In genomic region chr11:83448927-83449236, GRCm38 (mm10) we compare ENCODE assay signal across 9 mouse cellular contexts. TPM values are rescaled to one million over a fixed set of nuclear protein-coding genes. Genes with fewer than 3 reads are reported as not detected.
DNase-seq lines count a peak whose midpoint lies in the region; ATAC-seq and TF ChIP-seq lines count a peak whose summit lies in the region.
"Had no signal": no experiment of that assay in that cellular context is flagged by ENCODE, and none has a peak within 500 bp of the region (broad histone marks: within the 10 kb centered on the region; RNA-seq: fewer than 3 reads in every experiment).

No protein-coding gene starts in this region.

- no peak for DNase-seq in embryonic facial prominence, embryonic 10.5 days (ENCODE audit: low spot score)
- DNase-seq in heart, postnatal 14 days, result peak; percentile 60 to 62
- no peak for DNase-seq in cerebellum, postnatal 36 days
- no peak for DNase-seq in thymus, adult 18-20 months
- DNase-seq in urinary bladder, postnatal 10 days (ENCODE audit: low spot score), result no peak

- no peak overlapping the region for H3K9ac ChIP-seq in intestine, embryonic 16.5 days (ENCODE audit: low read depth, low read length)
- H3K9ac ChIP-seq in intestine, postnatal 0 days (ENCODE audit: low read depth, low read length), result no peak overlapping the region
- H3K9ac ChIP-seq in lung, embryonic 15.5 days, result no peak overlapping the region

- no peaks in the 10 kb centered on the region for H3K36me3 ChIP-seq in intestine, embryonic 16.5 days (ENCODE audit: control insufficient read depth, insufficient read depth, low read length)
- H3K36me3 ChIP-seq in intestine, postnatal 0 days (ENCODE audit: control insufficient read depth, insufficient read depth), result no peaks in the 10 kb centered on the region
- H3K36me3 ChIP-seq in embryonic facial prominence, embryonic 10.5 days (replicated peaks), result no peaks in the 10 kb centered on the region
- H3K36me3 ChIP-seq in lung, embryonic 15.5 days, result no peaks in the 10 kb centered on the region

- H3K27me3 ChIP-seq in intestine, embryonic 16.5 days (replicated peaks; ENCODE audit: control insufficient read depth, insufficient read depth, low read length), result peaks cover 9% of the 10 kb centered on the region
- H3K27me3 ChIP-seq in intestine, postnatal 0 days (replicated peaks; ENCODE audit: control insufficient read depth, insufficient read depth, low read length), result peaks cover 10% of the 10 kb centered on the region
- H3K27me3 ChIP-seq in embryonic facial prominence, embryonic 10.5 days (replicated peaks; ENCODE audit: low read depth, poor library complexity, severe bottlenecking), result peaks cover 41% of the 10 kb centered on the region
- H3K27me3 ChIP-seq in lung, embryonic 15.5 days, result peaks cover 24% of the 10 kb centered on the region

- no peak overlapping the region for H3K4me3 ChIP-seq in intestine, embryonic 16.5 days (ENCODE audit: low read length)
- H3K4me3 ChIP-seq in intestine, postnatal 0 days (ENCODE audit: low read depth, low read length), result no peak overlapping the region
- H3K4me3 ChIP-seq in embryonic facial prominence, embryonic 10.5 days, result no peak overlapping the region
- no peak overlapping the region for H3K4me3 ChIP-seq in lung, embryonic 15.5 days

- peak overlapping the region; percentile 31; the same call in 1 of the 2 replicates for H3K27ac ChIP-seq in intestine, embryonic 16.5 days (ENCODE audit: low read length)
- H3K27ac ChIP-seq in intestine, postnatal 0 days (ENCODE audit: low read depth, low read length), result no peak overlapping the region
- H3K27ac ChIP-seq in embryonic facial prominence, embryonic 10.5 days (replicated peaks), result peak overlapping the region; percentile 78
- peak overlapping the region; percentile 38; the same call in 1 of the 2 replicates for H3K27ac ChIP-seq in lung, embryonic 15.5 days

- no peak overlapping the region for H3K4me2 ChIP-seq in intestine, embryonic 16.5 days (ENCODE audit: low read depth, low read length)
- H3K4me2 ChIP-seq in intestine, postnatal 0 days (replicated peaks; ENCODE audit: low read depth), result no peak overlapping the region
- no peak overlapping the region for H3K4me2 ChIP-seq in lung, embryonic 15.5 days

- no peak for ATAC-seq in intestine, embryonic 16.5 days
- ATAC-seq in intestine, postnatal 0 days, result no peak
- peak; percentile 31; the same call in 1 of the 2 replicates for ATAC-seq in lung, embryonic 15.5 days (ENCODE audit: borderline replicate concordance, extremely low read depth, low FRiP score, low TSS enrichment)

- H3K4me1 ChIP-seq in intestine, embryonic 16.5 days (ENCODE audit: control insufficient read depth, insufficient read depth, low read length), result peaks cover 28% of the 10 kb centered on the region
- no peaks in the 10 kb centered on the region for H3K4me1 ChIP-seq in intestine, postnatal 0 days (replicated peaks; ENCODE audit: control insufficient read depth, insufficient read depth, low read length)
- peaks cover 48% of the 10 kb centered on the region for H3K4me1 ChIP-seq in embryonic facial prominence, embryonic 10.5 days
- peaks cover 37% of the 10 kb centered on the region for H3K4me1 ChIP-seq in lung, embryonic 15.5 days

- intact Hi-C loops in heart, postnatal 14 days (cut with DNase I), result no loop called here

- no peaks in the 10 kb centered on the region for H3K9me3 ChIP-seq in intestine, embryonic 16.5 days (ENCODE audit: control insufficient read depth, low read length)
- no peaks in the 10 kb centered on the region for H3K9me3 ChIP-seq in intestine, postnatal 0 days (ENCODE audit: control insufficient read depth)
- H3K9me3 ChIP-seq in embryonic facial prominence, embryonic 10.5 days, result no peaks in the 10 kb centered on the region
- H3K9me3 ChIP-seq in lung, embryonic 15.5 days, result no peaks in the 10 kb centered on the region

- no peak for TF ChIP-seq CTCF in intestine, postnatal 0 days (IDR thresholded peaks at IDR 0.05; ENCODE audit: low read depth)

RNA-seq across cellular contexts. Expression of gene 1700020L24Rik, which starts 11.4 kb away (rescaled TPM):
- 0.97 and 1.5 TPM in 2 replicates for polyA plus RNA-seq in intestine, embryonic 16.5 days (2015; fragmentation: Nextera tagmentation; extraction: Ambion mirVana)
- polyA plus RNA-seq in intestine, postnatal 0 days (2015; fragmentation: Nextera tagmentation; extraction: Ambion mirVana), result 0.76 and 1.5 TPM in 2 replicates
- polyA plus RNA-seq in embryonic facial prominence, embryonic 10.5 days (2016; fragmentation: Nextera tagmentation; extraction: Ambion mirVana), result 0.68 TPM in 1 of 2 replicates, not detected in the other
- not detected for total RNA-seq in heart, postnatal 14 days (2021)
- polyA plus RNA-seq in lung, embryonic 15.5 days (2015; fragmentation: Nextera tagmentation; extraction: Ambion mirVana), result 0.18 and 0.29 TPM in 2 replicates

RNA-seq across cellular contexts. Expression of gene Mmp28, which starts 14.0 kb away (rescaled TPM):
- polyA plus RNA-seq in intestine, embryonic 16.5 days (2015; fragmentation: Nextera tagmentation; extraction: Ambion mirVana), result 1.3 and 2.0 TPM in 2 replicates
- polyA plus RNA-seq in intestine, postnatal 0 days (2015; fragmentation: Nextera tagmentation; extraction: Ambion mirVana), result 1.6 and 2.1 TPM in 2 replicates
- polyA plus RNA-seq in embryonic facial prominence, embryonic 10.5 days (2016; fragmentation: Nextera tagmentation; extraction: Ambion mirVana), result 1.3 and 1.5 TPM in 2 replicates
- total RNA-seq in heart, postnatal 14 days (2021), result 1 to 10 TPM; 7.6 to 9.6 TPM
- 2.5 and 2.7 TPM in 2 replicates for polyA plus RNA-seq in lung, embryonic 15.5 days (2015; fragmentation: Nextera tagmentation; extraction: Ambion mirVana)

RNA-seq across cellular contexts. Expression of gene Gas2l2, which starts 19.6 kb away (rescaled TPM):
- 0.06 and 0.13 TPM in 2 replicates for polyA plus RNA-seq in intestine, embryonic 16.5 days (2015; fragmentation: Nextera tagmentation; extraction: Ambion mirVana)
- polyA plus RNA-seq in intestine, postnatal 0 days (2015; fragmentation: Nextera tagmentation; extraction: Ambion mirVana), result 0.51 and 0.65 TPM in 2 replicates
- polyA plus RNA-seq in embryonic facial prominence, embryonic 10.5 days (2016; fragmentation: Nextera tagmentation; extraction: Ambion mirVana), result not detected in 2 replicates
- under 1 TPM in 1 of 2 experiments, not detected in 1; 0.24 TPM for total RNA-seq in heart, postnatal 14 days (2021)
- 0.32 and 0.35 TPM in 2 replicates for polyA plus RNA-seq in lung, embryonic 15.5 days (2015; fragmentation: Nextera tagmentation; extraction: Ambion mirVana)
- polyA plus RNA-seq: spleen, adult 2 months had no signal

RNA-seq across cellular contexts. Expression of gene Taf15, which starts 24.0 kb away (rescaled TPM):
- 8.3 and 10.0 TPM in 2 replicates for polyA plus RNA-seq in intestine, embryonic 16.5 days (2015; fragmentation: Nextera tagmentation; extraction: Ambion mirVana)
- 5.4 and 7.3 TPM in 2 replicates for polyA plus RNA-seq in intestine, postnatal 0 days (2015; fragmentation: Nextera tagmentation; extraction: Ambion mirVana)
- polyA plus RNA-seq in embryonic facial prominence, embryonic 10.5 days (2016; fragmentation: Nextera tagmentation; extraction: Ambion mirVana), result 12.4 and 12.7 TPM in 2 replicates
- 10 to 100 TPM; 37.8 to 38.5 TPM for total RNA-seq in heart, postnatal 14 days (2021)
- 11.0 and 11.3 TPM in 2 replicates for polyA plus RNA-seq in lung, embryonic 15.5 days (2015; fragmentation: Nextera tagmentation; extraction: Ambion mirVana)

RNA-seq across cellular contexts. Expression of gene Rasl10b, which starts 39.9 kb away (rescaled TPM):
- polyA plus RNA-seq in intestine, embryonic 16.5 days (2015; fragmentation: Nextera tagmentation; extraction: Ambion mirVana), result 0.39 and 0.50 TPM in 2 replicates
- 0.82 and 0.94 TPM in 2 replicates for polyA plus RNA-seq in intestine, postnatal 0 days (2015; fragmentation: Nextera tagmentation; extraction: Ambion mirVana)
- 2.6 and 3.1 TPM in 2 replicates for polyA plus RNA-seq in embryonic facial prominence, embryonic 10.5 days (2016; fragmentation: Nextera tagmentation; extraction: Ambion mirVana)
- 10 to 100 TPM; 30.4 to 31.9 TPM for total RNA-seq in heart, postnatal 14 days (2021)
- polyA plus RNA-seq in lung, embryonic 15.5 days (2015; fragmentation: Nextera tagmentation; extraction: Ambion mirVana), result 1.3 and 1.8 TPM in 2 replicates

Comparison
In these comparisons a context has a peak if more than half of its experiments do, and no peak if none do; other contexts are left out.
1. DNase-seq: peak in heart, postnatal 14 days (2 of 2); none in embryonic facial prominence, embryonic 10.5 days (single experiment), cerebellum, postnatal 36 days (0 of 2), thymus, adult 18-20 months (0 of 2) and urinary bladder, postnatal 10 days (single experiment).